Mouse (Mus musculus): ENCODE results near the gene Tsc1.

Gene Tsc1

DNA sequence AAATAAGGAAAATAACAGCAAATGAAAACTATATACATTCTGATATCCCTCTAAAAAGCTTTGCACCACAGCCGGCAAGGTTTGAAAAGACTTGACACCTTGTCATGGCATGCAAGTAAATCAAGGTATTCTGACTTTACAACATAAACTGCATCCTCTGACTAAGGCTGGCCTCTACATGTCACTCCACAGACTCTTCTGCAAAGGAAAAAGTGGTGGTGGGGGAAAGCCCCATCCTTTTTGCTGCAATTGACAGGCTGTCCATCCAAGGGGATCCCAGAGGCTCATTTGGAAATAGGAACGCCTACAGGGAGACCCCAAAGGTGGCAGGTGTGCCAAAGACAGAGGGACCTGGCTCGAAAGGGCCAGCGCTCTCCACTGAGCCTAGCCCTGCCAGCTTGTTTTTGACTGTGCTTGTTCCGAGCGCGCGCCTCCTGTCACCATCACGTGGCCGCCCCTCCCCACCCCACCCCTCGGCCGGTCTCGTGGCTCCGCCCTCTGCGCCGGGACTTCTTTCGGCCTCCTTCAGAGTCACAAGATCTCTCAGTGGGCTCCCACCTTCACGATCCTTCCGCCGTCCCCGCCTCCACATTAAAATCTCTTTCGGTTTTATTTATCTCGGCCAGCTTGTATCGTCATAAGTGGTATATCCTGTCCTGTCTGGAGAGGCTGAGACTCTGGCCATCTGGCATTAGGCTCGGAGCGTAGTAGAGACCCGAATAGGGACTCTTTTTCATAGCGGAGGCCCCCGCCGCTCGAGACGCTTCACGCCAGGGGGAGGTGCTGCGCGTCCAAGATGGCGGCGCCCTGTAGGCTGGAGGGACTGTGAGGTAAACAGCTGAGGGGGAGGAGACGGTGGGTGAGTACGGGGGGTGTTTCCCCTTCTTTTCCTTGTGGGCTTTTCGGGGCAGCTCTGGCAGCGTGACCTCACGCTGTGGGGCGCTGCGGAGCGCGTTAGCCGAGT, at the start of gene Tsc1:
Gene Tsc1, plus strand, starts transcription at position 768 of the 964 bp plus-strand sequence.
- in situ Hi-C loops (cut with MboI; ENCODE audit: unreplicated experiment in 2 of 2): no loop called here

DNA sequence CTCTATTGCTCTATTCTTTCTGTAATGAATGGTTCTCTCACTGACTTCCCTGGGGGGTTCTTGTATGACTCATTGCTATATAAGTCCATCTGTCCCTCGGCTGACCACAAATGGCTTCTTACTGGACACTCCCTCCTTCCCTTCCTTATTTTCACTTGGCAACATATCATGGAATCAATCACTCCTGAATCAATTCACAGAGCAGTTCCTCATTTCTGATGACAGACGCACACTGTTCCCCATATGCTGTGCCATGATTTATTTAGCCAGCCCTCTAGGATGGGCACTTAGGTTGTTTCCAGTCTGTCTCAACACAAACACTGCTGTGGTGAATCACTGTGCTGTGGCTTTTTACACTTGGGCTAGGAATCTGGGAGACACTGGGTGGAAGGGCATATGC, 49.5 kb upstream of the Tsc1 start:
- in situ Hi-C loops (cut with MboI; ENCODE audit: unreplicated experiment in 2 of 2): loop anchor here (5.0 kb wide), 1 partner anchor 36 kb away; no protein-coding TSS in a partner anchor

DNA sequence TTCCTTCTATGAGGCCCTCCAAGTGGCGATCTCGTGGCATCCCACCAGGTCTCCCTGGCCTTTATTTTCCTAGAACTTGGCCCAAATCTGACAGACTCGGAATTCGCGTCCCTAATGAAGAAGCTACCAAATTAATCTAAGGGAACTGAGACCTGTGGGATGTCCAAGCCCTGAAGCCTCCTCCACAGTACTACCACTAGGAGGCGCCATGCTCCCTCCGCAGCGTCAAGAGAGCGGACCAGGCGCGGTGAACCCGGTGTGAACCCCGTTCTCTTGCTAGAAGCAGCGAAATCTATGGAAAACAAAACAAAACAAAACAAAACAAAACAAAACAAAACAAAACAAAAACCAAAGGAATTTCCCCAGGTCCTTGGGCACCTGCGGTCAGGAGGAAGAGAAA, 48.2 kb upstream of the Tsc1 start:
- in situ Hi-C loops (cut with MboI; ENCODE audit: unreplicated experiment in 2 of 2): loop anchor here (5.0 kb wide), 1 partner anchor 34 kb away; no protein-coding TSS in a partner anchor

DNA sequence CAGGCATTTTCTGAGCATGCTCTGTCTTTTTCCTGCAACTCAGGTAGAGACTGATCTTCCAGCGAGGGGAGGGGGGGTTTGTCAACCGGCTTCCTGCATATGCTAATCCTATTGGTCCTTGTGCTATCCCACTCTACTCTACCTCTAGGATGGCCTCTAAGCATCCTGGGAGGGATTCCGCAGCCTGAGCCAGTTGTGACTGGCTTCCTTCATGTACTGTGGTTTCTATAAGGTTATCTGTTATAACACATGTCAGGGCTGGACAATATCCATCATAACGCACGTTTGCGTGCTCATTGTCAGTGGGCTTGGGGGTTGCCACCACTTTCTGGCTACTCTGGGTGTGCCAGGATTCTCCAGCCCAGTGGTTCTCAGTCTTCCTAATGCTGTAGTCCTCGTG, 45.0 kb upstream of the Tsc1 start:
- in situ Hi-C loops (cut with MboI; ENCODE audit: unreplicated experiment in 2 of 2): no loop called here

DNA sequence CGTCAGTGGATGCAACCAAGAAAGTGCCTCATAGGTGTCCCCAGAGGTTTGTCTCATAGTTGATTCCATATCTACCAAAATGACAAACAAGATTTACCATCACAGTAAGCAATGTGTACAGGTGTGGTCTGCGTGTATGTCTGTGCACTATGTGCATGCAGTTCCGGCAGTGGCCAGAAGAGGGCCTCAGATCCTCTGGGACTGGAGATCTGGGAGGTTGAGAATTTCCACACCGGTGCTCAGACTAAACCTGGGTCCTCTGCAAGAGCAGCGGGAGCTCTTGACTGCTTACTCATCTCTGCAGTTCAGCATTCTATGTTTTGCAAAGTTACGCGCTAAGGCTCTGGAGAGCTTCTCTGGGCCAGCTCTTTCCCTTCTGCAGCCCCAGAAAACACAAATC, 44.0 kb upstream of the Tsc1 start:
- in situ Hi-C loops (cut with MboI; ENCODE audit: unreplicated experiment in 2 of 2): no loop called here

DNA sequence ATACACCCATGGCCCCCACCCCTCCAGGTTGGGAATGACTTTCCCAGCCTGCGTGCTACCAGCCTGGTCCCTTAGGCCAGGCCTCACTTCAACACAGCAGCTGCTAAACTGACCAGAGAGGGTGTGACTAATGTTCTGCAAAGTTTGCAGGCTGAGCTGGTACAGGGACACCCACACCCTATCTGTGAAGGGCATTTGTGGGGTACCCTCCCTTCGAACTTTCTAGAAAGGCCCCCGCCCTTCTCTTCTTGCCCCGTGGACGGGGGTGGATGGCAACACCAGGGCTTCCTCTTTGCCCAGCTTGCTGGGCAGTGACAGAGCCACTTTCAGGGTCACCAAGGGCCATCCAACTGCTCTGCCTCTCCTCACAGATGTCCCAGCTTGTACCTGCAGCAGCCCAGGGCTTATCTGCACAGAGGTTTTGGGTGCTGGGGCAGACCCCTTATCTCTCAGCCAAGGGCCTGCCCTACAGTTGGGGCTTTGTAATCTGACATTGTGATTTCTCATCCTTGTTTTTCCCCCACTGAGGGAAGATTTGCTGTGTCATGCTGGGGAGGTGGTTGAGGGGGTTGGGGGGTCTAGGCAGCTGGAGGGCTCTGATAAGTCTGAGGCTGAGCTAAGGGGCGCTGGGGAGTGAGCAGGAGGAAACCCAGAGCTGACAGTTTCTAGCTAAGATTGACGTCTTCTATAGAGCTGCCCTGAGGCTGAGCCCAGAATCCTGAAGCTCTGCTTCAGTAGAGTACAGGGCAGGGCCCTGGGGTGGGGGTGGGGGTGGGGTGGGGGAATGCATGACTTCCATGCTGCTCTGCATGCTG, 43.1 kb upstream of the Tsc1 start:
- in situ Hi-C loops (cut with MboI; ENCODE audit: unreplicated experiment in 2 of 2): no loop called here

DNA sequence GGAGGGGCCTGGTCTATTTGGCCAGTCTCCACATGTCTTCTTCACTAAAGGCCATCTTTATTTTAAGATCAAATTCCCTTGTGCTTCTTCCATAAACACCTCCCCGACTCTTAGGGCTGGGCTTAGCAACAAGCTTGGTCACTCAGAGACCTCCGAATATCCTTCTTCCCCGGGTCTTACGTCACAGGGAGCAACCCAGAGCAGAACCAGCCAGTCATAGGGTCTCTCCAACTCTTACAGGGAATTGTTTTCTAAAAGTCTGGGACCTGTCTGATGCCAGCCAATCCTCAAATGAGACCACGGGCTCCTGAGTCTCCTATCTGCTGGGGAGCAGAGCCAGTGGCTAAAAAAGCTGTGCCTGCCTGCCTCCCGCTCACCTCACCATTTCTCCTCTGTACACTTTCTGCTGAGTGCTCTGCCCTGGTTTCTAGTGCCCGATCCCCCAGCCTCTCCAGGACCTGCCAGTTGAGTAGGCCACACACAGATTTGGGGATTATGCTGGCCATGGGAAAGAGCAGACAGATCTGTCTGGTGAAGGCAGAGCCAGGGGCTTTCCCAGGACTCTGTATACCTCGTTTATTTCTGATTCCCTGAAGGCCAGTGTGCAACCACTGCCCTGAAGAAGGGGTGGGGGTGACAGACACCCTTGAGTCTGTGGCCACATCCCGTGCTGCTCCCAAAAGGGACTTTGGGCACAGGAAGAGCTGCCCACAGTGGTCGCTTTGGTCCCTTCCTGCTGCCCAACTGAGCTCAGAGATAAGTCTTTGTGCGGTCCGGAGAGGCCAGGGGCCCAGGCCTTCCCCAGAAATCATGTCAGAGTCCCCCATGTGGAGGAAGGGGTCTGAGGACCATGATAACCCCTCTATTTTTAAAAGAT, 42.1 kb upstream of the Tsc1 start:
- in situ Hi-C loops (cut with MboI; ENCODE audit: unreplicated experiment in 2 of 2): no loop called here

DNA sequence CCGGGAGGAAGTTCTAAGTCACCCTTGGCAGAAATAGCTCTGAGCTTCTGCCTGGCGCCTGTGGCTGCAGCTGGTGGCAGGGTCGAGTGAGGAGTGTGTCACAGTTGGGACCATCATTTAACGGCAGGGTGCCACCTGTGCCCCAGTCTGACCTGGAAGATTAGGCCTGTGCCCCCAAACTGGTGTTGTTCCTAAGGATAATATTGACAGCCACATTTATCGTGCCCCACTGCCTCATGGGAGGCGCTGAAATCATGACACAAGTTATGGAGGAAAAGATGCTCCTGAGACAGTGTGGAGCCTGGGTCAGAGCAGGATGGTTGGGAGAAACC, 41.5 kb upstream of the Tsc1 start:
- in situ Hi-C loops (cut with MboI; ENCODE audit: unreplicated experiment in 2 of 2): no loop called here

DNA sequence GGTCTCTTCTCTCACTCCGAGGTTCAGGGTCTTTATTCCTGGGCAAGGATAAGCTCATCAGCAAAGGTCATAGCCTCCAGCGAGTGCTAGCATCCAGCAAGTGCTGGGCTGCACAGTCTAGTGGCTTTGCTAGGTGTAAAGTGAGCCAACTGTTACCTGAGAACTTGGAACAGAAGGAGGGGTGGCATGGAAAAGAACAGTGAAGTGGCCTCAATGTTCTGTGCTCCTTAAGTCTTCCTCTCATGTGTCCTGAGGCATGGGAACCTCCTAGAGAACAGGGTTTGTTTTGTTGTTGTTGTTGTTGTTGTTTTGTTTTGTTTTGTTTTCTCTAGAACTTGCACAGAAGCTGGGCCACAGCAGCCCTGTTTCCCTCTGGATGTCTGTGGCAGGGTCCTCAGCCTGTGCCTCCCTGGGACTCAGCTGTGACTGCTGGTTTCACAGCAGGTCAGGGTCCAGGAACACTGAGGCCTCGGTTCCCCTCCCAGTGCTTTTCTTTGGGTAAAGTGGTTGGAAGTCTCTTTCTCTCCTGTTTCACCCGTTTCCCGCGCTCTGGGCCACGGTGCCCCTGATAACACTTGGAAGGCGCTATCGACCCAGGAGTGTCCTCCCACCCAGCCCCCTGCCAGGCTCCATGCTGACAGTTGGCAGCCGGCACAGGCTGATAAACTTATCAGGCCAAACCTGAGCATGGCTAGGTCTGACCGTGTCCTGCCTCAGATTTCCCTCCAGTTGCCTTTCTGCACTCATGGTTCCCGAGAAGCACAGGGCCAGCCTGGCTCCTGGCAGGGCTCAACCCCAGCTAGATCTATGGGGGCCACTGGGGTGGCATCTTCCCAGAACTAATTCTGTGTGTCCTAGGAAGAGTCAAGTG, 39.1 kb upstream of the Tsc1 start:
- in situ Hi-C loops (cut with MboI; ENCODE audit: unreplicated experiment in 2 of 2): no loop called here

DNA sequence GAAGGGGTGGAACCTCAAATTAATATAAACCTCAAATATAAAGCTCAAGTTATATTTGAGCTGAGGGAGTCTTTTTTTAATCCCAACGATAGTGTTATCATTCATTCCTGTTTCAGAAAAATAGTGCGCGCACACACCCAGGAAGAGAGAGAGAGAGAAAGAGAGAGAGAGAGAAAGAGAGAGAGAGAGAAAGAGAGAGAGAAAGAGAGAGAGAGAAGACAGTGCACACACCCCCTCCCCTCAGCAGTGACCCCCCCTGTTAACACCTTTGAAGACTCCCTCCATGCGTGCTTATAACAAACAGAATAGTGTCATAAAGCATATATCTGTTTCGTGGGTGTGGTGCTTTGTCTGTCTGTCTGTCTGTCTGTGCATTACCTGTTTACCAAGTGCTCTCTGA, 37.5 kb upstream of the Tsc1 start:
- in situ Hi-C loops (cut with MboI; ENCODE audit: unreplicated experiment in 2 of 2): no loop called here

DNA sequence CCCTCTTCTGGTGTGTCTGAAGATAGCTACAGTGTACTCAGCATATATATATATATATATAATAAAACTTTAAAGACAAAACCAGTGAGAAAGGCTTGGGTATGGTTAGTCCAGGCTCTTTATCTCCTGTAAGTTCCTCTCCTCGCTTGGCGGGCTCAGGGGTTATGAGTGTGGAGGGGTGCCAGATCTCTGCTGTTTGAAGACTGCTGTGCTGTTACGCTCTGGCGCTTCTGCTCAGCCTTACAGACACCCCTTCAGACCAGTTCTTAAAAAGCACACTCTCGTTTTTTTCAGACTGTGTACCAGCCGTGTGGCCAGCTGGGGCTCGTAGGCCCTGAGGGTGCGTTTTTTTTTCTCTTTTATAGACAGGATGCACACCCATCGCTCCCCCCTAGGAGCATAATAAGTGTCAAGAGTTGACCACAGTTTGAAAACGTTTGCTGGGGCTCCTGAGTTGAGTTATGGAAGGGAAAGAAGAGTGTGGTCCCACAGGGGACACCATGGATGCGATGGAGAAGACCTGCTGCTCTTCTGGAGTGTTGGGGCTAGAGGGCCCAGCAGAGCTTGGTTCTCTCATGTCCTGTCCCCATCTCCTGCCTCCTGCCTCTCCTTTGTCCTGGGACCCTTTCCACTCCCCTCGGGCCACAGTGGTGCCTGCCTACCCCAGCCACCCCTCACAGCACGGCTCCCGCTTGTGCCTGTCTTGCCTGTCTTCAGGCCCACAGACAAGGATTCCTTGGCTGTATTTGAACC, 35.1 kb upstream of the Tsc1 start:
- in situ Hi-C loops (cut with MboI; ENCODE audit: unreplicated experiment in 2 of 2): no loop called here

DNA sequence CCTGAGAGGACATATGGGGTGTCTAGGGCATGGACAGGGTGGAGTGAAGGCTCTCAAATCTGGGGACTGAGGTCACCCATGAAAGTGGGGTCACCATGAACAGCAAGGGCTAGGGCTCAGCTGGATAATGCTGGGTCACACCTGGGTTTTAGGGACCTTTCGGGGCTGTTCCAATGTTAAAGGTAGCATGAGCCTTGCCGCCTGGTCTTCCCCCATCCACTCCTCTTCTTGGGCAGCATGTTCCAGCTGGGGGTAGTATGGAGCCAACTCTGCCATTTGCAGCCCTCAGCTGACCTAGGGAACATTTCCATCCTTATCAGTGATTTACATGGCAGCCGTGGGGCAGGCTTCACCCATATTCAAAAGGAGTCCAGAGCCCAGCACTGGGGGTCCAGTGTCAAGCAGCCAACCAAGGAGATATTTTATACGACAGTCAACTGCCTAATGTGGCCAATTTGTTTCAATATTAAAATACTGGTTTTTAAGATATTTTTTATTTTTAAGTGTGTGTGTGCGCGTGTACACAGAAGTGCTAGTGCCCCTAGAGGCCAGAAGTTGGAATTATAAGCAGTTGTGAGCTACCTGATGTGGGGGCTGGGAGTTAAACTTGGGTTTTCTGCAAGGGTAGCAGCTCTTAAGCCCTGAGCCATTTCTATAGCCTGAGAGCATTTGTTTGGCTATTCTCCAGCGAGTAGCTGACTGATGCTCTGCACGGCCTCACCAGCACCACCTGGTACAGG, 34.3 kb upstream of the Tsc1 start:
- in situ Hi-C loops (cut with MboI; ENCODE audit: unreplicated experiment in 2 of 2): no loop called here

DNA sequence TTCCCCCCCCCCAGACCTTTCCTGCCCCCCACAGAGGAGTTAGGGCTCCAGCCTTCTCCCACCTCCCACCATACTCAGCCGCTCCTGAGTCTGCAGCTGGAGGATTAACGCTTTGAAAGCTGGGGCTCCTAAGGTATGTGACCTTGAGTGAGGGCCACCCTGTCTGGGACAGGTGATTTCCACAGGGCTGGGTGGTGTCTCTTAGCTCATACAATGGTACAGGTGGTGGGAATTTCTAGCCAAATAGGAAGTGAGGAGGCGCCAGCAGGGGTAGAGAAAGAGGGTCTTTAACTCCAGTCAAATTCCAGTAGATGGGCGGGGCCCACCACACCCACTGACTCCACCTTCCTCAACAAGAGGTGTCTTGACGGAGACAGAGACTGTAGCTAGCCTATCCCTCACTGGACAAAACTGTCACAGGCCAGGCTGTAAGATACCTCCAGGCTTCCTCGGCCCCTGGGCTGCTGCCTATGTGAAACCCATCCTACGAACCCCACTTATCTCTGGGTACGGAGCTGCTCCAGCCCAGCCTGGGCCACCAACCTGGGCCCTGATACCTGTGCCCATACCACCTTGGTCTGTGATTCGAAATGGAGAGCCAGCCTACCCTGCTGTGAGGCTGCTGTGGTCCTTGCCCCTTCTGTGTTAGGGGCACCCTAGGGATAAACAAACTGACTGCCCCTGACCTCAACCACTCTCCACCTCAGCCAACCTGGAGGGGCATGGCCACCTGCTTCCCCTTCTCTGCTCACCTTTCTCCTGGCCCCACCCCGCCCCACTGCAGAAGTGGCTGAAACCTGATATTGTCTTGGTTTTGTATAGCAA, 33.5 kb upstream of the Tsc1 start:
- in situ Hi-C loops (cut with MboI; ENCODE audit: unreplicated experiment in 2 of 2): no loop called here

DNA sequence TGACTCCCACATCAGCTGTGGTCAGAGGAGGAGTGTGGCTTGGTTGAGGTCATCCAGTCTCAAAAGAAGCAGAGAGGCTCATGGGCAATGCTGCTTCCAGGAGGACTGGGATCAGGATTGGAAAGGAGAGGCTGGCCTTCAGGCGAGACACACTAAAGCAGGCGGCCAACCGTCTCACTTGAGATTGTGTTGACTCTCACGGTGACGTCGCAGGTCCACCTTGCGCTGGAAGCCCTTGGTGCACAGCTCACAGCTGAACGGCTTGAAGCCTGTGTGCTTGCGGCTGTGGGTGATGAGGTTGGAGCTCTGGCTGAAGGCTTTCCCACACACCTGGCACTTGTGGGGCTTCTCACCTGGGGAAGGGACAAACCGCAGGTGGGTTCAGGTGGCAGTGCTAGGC, 31.2 kb upstream of the Tsc1 start:
- in situ Hi-C loops (cut with MboI; ENCODE audit: unreplicated experiment in 2 of 2): no loop called here

DNA sequence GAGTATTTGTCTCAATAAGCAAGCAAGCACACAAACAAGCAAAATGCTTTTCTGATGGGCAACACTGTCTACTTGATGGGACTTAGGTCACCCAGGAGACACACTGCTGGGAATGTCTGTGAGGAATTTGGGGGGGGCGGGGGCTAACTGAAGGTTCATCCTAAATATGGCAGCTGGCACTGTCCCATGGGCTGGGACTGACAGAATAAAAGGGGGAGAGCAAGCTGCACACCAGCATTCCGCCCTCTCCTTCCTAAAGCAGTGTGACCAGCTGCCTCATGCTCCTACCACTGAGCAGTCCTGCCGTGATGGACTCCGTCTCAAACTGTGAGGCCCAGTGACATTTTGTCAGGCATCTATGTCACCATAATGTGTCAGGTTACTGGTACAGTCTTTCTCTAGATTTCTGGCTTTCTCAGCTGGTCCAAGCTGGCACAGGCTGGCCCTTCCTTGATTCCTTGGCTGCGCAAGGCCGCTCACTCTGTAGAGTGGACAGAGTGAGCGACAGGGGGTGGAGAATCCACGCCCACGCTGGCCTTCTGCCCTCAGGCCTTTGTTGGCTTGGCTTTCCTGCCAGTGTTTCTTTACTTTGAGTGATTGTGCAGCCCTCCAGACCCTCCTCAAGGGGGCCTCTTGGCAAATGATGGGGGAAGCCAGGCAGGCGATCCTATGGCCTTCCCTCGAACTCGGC, 30.2 kb upstream of the Tsc1 start:
- in situ Hi-C loops (cut with MboI; ENCODE audit: unreplicated experiment in 2 of 2): no loop called here

DNA sequence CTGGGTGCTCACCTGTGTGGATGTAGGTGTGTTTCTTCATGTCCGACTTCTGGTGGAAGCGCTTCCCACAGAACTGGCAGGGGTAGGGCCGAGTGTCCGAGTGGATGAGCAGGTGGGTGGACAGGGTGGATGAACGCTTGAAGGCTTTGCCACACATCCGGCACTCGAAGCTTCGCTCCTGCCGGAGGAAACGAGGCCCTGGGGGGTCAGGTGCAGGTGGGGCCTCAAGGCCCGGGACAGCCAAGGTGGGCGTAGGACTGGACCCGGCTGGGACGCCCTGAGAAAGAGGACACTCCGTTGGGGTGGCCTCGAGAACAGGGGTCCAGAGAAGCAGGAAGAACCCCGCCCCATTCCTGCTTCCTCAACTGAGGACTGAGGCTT, 29.6 kb upstream of the Tsc1 start:
- in situ Hi-C loops (cut with MboI; ENCODE audit: unreplicated experiment in 2 of 2): no loop called here

DNA sequence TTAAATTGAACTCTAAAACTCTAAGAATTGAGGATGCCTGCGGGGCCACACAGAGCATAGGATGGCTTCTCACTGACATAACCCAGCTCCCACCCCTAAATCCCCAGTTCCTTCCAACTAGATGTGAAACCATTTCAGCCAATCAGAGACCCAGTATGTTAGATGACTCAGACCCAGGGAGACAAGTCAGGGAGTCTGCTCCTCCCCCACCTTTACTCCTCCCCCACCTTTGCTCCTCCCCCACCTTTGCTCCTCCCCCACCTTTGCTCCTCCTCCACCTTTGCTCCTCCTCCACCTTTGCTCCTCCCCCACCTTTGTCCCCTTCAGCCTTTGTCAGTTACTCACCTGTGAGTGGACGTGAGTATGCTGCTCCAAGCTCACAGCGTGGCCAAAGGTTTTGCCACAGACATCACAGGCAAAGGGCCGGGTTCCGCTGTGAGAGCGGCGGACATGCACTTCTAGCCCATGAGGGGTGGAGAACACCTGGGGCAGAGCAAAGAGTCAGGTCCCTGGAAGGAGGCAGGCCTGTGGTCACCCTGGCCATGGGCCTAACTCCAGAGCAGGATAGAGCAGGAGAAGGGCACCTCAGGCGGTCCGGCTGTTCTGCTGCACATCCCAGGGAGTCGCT, 28.5 kb upstream of the Tsc1 start:
- in situ Hi-C loops (cut with MboI; ENCODE audit: unreplicated experiment in 2 of 2): no loop called here
